Mouse (Mus musculus) intestine, embryonic 16.5 days (tissue): Measurements from ENCODE around the gene Cckbr. TPM values are rescaled to one million over a fixed set of nuclear protein-coding genes. Genes with fewer than 3 reads are reported as not detected.

Source experiments
- polyA plus RNA-seq: library from polyadenylated mRNA; unstranded; fragments of >200 nt; fragmentation: Nextera tagmentation; extraction: Ambion mirVana; gene quantifications from 2 replicates; pipeline ENCODE4 v1.2.1, GENCODE M21; 2015

Cckbr gene
- polyA plus RNA-seq, 1 experiment from 2014 or later: 0.10 TPM

Other genes starting within 250 kb of the Cckbr start
- gene Olfr685, start 239.7 kb upstream of the Cckbr start, polyA plus RNA-seq: not detected in 2 replicates
- not detected in 2 replicates for gene Olfr686, start 218.2 kb upstream of the Cckbr start, polyA plus RNA-seq
- not detected in 2 replicates for gene Olfr688, start 137.6 kb upstream of the Cckbr start, polyA plus RNA-seq
- gene Olfr689, start 114.6 kb upstream of the Cckbr start, polyA plus RNA-seq: not detected in 2 replicates
- gene Olfr690, start 91.6 kb upstream of the Cckbr start, polyA plus RNA-seq: not detected in 2 replicates
- not detected in 2 replicates for gene Olfr691, start 83.5 kb upstream of the Cckbr start, polyA plus RNA-seq
- gene Olfr692, start 57.5 kb upstream of the Cckbr start, polyA plus RNA-seq: not detected in 2 replicates
- not detected in 2 replicates for gene Gm5901, start 50.7 kb upstream of the Cckbr start, polyA plus RNA-seq
- 44.2 and 44.9 TPM in 2 replicates for gene Fam160a2, start 25.7 kb upstream of the Cckbr start, polyA plus RNA-seq
- 0.06 TPM in 1 of 2 replicates, not detected in the other for gene Cnga4, start 21.2 kb upstream of the Cckbr start, polyA plus RNA-seq
- 80.5 and 86.6 TPM in 2 replicates for gene Cavin3, start 56.6 kb downstream of the Cckbr start, polyA plus RNA-seq
- 32.8 and 33.0 TPM in 2 replicates for gene Smpd1, start 128.6 kb downstream of the Cckbr start, polyA plus RNA-seq
- gene Apbb1, start 155.9 kb downstream of the Cckbr start, polyA plus RNA-seq: 29.2 and 35.2 TPM in 2 replicates
- gene Hpx, start 174.4 kb downstream of the Cckbr start, polyA plus RNA-seq: 3.0 and 7.5 TPM in 2 replicates
- gene Trim3, start 207.8 kb downstream of the Cckbr start, polyA plus RNA-seq: 18.0 and 19.1 TPM in 2 replicates
- 188 and 200 TPM in 2 replicates for gene Timm10b, start 214.3 kb downstream of the Cckbr start, polyA plus RNA-seq
- gene Arfip2, start 214.7 kb downstream of the Cckbr start, polyA plus RNA-seq: 69.9 and 74.7 TPM in 2 replicates
- gene Gm45799, start 214.8 kb downstream of the Cckbr start, polyA plus RNA-seq: 27.7 and 34.6 TPM in 2 replicates
- gene Dnhd1, start 225.1 kb downstream of the Cckbr start, polyA plus RNA-seq: 0.59 and 1.1 TPM in 2 replicates